Mouse (Mus musculus) G1E (cell line): Measurements from ENCODE around the gene Aplf. TPM values are rescaled to one million over a fixed set of nuclear protein-coding genes. Genes with fewer than 3 reads are reported as not detected.

Experiments used
- ATAC-seq: 2 replicates; pipeline ENCODE4 v1.8.0; 2016; ENCODE audit warnings: mild to moderate bottlenecking; ENCODE audit not compliant: insufficient number of reproducible peaks, poor library complexity, low FRiP score, severe bottlenecking; ENCODE audit errors: extremely low read depth
- DNase-seq: peaks from one replicate; pipeline ENCODE4 v3.0.0; 2012; ENCODE audit warnings: low spot score
- H3K27me3 ChIP-seq: 2 replicates; pipeline ENCODE4 v1.6.1; 2012; ENCODE audit warnings: mild to moderate bottlenecking, low read length, inconsistent platforms; ENCODE audit not compliant: insufficient read depth
- H3K36me3 ChIP-seq: replicated peaks from 2 replicates; pipeline ENCODE3; 2012; ENCODE audit warnings: mild to moderate bottlenecking, inconsistent platforms
- H3K4me1 ChIP-seq: 2 replicates; pipeline ENCODE4 v1.6.1; 2012; ENCODE audit warnings: low read depth, low read length, inconsistent platforms, mixed read lengths; ENCODE audit not compliant: insufficient read depth
- H3K4me3 ChIP-seq: 2 replicates; pipeline ENCODE4 v1.5.1; 2012; ENCODE audit warnings: low read depth, mild to moderate bottlenecking, inconsistent platforms, low read length, moderate library complexity, mixed read lengths
- H3K9me3 ChIP-seq: replicated peaks from 2 replicates; pipeline ENCODE4 v1.6.1; 2012; ENCODE audit warnings: inconsistent platforms
- CTCF ChIP-seq: IDR thresholded peaks from 2 replicates; pipeline ENCODE4 v1.5.1; 2012; ENCODE audit warnings: low read depth, low read length, inconsistent platforms, mixed read lengths
- GATA1 ChIP-seq: IDR thresholded peaks from 2 replicates; pipeline ENCODE4 v1.6.1; 2012; ENCODE audit warnings: borderline replicate concordance, low read length, inconsistent platforms, mixed read lengths
- GATA2 ChIP-seq: IDR thresholded peaks from 2 replicates; pipeline ENCODE4 v1.6.1; 2012; ENCODE audit warnings: low read depth, low read length, inconsistent platforms, borderline replicate concordance
- POLR2AphosphoS5 ChIP-seq: IDR thresholded peaks from 2 replicates; pipeline ENCODE4 v1.6.1; 2012; ENCODE audit warnings: low read depth, low read length, inconsistent platforms; ENCODE audit not compliant: insufficient replicate concordance
- TAL1 ChIP-seq: conservative IDR thresholded peaks from 2 replicates; pipeline ENCODE4 v1.6.1; 2012; ENCODE audit warnings: low read depth, low read length, inconsistent platforms, mixed read lengths
- polyA plus RNA-seq: library from polyadenylated mRNA; stranded (reverse); fragments of >175 nt; gene quantifications from 2 replicates; pipeline ENCODE4 v1.2.3, GENCODE M21; 2012
- total RNA-seq, 2 experiments: library from RNA; stranded (forward) in 1 of 2; stranded (reverse) in 1 of 2; fragments of 200-1000 nt in 1 of 2; fragments of >200 nt in 1 of 2; fragmentation: Nextera tagmentation in 1 of 2; gene quantifications; 2 replicates each; pipeline ENCODE4 v1.2.3; 2014 to 2017

Aplf gene
- total and polyA plus RNA-seq, 3 experiments = 23.0 to 111 (median 81.7) TPM

DNA sequence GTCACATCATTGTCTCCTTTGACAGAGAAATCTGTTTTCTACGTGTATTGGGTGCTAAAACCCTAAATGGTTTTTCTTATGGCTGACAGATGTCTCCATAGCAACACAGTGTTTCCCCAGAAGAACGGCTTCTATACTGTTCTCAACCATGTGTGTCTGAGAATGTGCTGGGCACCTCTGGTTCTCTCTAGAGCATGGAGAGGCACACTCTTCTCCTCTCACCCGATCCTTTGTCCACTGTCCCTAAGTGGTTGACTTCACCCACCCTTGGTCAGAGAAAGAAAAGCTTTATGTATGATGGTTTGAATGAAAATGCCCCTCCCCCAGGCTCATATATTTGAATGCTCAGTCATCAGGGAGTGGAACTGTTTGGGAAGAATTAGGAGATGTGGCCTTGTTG is 8.4 kb upstream of the Aplf start:
- H3K9me3 ChIP-seq = no peaks in the 10 kb centered on the region
- no peak overlapping the region for H3K4me3 ChIP-seq
- H3K36me3 ChIP-seq = no peaks in the 10 kb centered on the region
- no peak for TF ChIP-seq POLR2AphosphoS5
- no peak for TF ChIP-seq GATA1
- no peak for TF ChIP-seq CTCF
- no peak for TF ChIP-seq GATA2
- TF ChIP-seq TAL1 = no peak
- H3K27me3 ChIP-seq = peaks cover 28% of the 10 kb centered on the region
- peaks cover 11% of the 10 kb centered on the region for H3K4me1 ChIP-seq
- no peak for DNase-seq
- no peak for ATAC-seq

DNA sequence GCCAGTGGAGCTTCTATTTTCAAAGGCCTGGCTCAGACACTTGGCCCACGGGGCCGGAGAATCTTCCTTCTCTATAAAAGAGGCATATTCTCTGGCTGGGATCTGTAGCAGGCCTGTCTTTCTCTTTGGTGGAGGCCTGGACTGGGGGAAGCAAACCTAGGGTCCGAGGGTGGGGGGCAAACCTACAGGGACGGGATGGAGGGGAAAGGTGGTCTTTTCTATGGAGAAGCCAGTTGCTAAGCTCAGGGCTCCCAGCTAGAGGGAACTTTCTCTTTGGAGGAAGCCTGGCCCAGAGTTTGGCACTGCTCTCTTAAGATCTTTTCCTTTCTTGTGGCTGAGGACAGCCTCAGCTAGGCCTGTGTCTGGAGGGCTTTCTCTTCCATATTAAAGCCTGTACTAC is 668 bp upstream of the Aplf start:
- Histone ChIP-seq H3K9me3 (no peaks in the 10 kb centered on the region), H3K27me3 (no peaks in the 10 kb centered on the region), H3K4me3 (peak overlapping the region; percentile 89; the same call in 1 of the 2 replicates), H3K4me1 (peaks cover 48% of the 10 kb centered on the region), H3K36me3 (peaks cover 3% of the 10 kb centered on the region)
- ATAC-seq (no peak), DNase-seq (no peak)
- TF ChIP-seq POLR2AphosphoS5 = no peak
- TF ChIP-seq TAL1 = no peak
- no peak for TF ChIP-seq CTCF
- TF ChIP-seq GATA2 = no peak
- TF ChIP-seq GATA1 = no peak

DNA sequence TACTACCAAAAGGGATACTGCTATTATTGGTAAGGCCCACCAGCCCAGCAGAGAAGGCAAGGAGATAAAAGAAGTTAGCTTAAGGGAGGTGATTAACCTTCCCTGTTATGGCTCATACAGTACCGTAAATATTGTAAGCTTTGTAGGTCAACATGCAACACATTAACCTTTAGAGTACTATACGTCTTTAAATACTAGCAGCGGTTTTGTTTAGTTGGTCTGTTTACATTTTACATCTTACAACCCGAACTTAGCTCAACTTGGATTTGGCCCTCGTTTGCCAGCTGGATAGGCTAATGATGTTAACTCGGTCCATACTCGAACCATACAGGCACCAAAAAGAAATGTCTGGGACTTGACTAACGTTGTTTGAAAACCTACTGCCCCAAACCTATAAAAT is 640 bp downstream of the Aplf start:
- H3K4me3 ChIP-seq = peak overlapping the region; percentile 89
- H3K36me3 ChIP-seq = peaks cover 13% of the 10 kb centered on the region
- H3K4me1 ChIP-seq = peaks cover 52% of the 10 kb centered on the region
- DNase-seq = no peak
- ATAC-seq = no peak
- no peaks in the 10 kb centered on the region for H3K27me3 ChIP-seq
- TF ChIP-seq GATA1 = no peak
- no peak for TF ChIP-seq GATA2
- TF ChIP-seq CTCF = no peak
- no peak for TF ChIP-seq TAL1
- TF ChIP-seq POLR2AphosphoS5 = no peak; the same call in 1 of the 2 replicates
- no peaks in the 10 kb centered on the region for H3K9me3 ChIP-seq

DNA sequence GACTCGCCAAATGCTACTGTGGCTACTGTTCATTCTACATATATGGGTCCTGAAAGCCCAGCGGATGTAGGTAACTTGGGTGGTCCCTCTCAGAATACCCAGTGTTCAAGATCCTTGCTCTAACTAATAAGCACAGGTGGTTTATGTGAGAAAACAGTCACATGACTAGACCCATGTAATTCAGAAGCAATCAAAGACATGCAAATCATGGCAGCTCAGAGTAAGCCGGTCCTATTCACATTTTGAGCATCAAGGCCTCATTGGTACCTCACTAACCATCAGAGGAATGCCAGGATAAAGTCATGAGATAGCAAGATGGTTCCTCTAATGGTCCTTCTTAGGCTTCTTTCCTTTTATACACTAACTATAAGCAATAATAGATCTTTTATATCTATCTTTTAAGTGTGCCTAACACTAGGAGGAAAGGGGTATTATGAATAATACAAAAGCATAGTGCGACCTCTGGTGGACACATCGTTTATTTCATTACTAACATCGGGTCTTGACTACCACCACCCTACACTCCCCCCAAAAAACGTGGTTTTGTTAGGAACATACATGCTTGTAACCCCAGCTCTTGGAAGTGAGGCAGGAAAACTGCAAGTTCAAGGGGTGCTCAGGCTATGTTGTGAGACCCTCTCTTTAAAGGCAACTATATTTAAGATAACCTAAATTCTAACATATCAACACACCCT is 2.0 kb downstream of the Aplf start:
- no peak for TF ChIP-seq GATA1
- TF ChIP-seq CTCF = no peak
- no peak for TF ChIP-seq TAL1
- TF ChIP-seq POLR2AphosphoS5 = no peak
- no peak for TF ChIP-seq GATA2
- DNase-seq (no peak), ATAC-seq (no peak)
- Histone ChIP-seq H3K4me3 (peak overlapping the region; percentile 60; the same call in 1 of the 2 replicates), H3K9me3 (peaks cover 3% of the 10 kb centered on the region; the same call in 1 of the 2 replicates), H3K27me3 (no peaks in the 10 kb centered on the region), H3K36me3 (peaks cover 24% of the 10 kb centered on the region), H3K4me1 (peaks cover 54% of the 10 kb centered on the region)

DNA sequence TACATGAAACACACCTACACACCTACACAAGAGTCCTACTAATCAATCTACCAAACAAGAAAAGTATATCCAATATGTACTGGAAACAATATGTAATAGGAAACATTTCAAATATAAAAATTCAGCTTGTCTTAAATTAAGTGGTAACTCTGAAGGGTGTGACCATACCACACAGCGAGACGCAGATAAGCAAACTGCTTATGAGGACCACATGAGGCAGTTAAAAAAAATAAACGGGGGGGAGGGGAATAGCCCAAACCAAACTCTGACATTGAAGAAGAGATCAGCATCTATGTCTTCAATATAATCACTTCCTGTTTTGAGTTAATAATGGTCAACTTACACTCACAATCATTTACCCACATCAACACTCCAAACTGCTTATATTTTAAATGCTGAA is 3.3 kb downstream of the Aplf start:
- peaks cover 28% of the 10 kb centered on the region for H3K36me3 ChIP-seq
- peaks cover 3% of the 10 kb centered on the region; the same call in 1 of the 2 replicates for H3K9me3 ChIP-seq
- DNase-seq (no peak), ATAC-seq (no peak)
- TF ChIP-seq TAL1 (0 out of 2 replicates have a peak, but pooled peaks have one; percentile 23), CTCF (no peak), GATA1 (no peak)
- H3K4me1 ChIP-seq = peaks cover 57% of the 10 kb centered on the region
- no peaks in the 10 kb centered on the region for H3K27me3 ChIP-seq
- H3K4me3 ChIP-seq = no peak overlapping the region; the same call in 1 of the 2 replicates

DNA sequence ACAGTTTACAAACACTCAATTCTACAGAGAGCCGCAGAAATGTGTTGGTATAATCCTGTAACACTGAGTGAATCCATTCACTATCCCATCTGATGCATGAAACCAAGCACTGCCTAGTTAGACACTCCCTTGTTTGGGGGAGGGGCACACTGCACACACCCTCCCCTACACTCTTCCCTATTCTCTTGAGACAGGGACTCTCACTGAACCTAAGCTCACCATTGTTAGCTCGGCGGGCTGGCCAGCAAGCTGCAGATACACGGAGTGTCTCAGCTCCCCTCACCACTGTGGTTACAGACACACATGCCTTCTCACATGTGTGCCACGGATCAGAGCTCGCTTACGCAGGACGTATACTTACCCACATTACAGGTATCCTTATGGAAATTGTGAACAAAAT is 4.2 kb downstream of the Aplf start:
- H3K27me3 ChIP-seq = no peaks in the 10 kb centered on the region
- H3K4me1 ChIP-seq = peaks cover 58% of the 10 kb centered on the region
- DNase-seq (peak; percentile 34), ATAC-seq (no peak)
- peaks cover 3% of the 10 kb centered on the region; the same call in 1 of the 2 replicates for H3K9me3 ChIP-seq
- H3K4me3 ChIP-seq = peak overlapping the region; percentile 62
- H3K36me3 ChIP-seq = peaks cover 35% of the 10 kb centered on the region
- TF ChIP-seq CTCF (no peak), GATA2 (no peak), TAL1 (no peak), POLR2AphosphoS5 (no peak)

DNA sequence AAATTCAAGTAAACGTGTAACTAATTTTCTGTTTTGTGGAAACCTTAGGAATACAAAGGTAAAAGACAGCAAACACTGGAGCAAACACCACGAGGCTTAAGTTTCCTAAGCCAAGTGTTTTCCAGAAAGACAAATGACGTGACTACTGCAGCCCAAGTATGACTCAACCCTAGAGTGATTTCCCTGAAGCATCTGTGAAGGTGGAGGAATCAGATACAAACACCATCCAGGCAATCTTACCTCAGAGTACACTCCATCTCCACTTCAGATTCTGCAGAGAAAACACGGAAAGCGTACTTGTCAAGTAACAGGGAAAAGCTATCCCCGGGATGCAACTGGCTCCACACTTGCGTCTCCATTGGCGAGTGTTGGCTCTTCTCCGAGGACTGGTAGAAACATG is 8.5 kb downstream of the Aplf start:
- DNase-seq (no peak), ATAC-seq (no peak)
- Histone ChIP-seq H3K9me3 (peaks cover 3% of the 10 kb centered on the region; the same call in 1 of the 2 replicates), H3K27me3 (no peaks in the 10 kb centered on the region), H3K36me3 (peaks cover 46% of the 10 kb centered on the region), H3K4me3 (no peak overlapping the region), H3K4me1 (peaks cover 70% of the 10 kb centered on the region)
- TF ChIP-seq GATA1 = no peak
- no peak for TF ChIP-seq POLR2AphosphoS5
- TF ChIP-seq GATA2 = no peak
- TF ChIP-seq CTCF = no peak
- TF ChIP-seq TAL1 = no peak
